Mouse (Mus musculus): ENCODE measurements at regions not wholly inside any gene's neighbourhood (a gene's known extent, or its start where the extent isn't known, plus 50 kb on each side); places are given as distances from the start of the nearest gene placed in this dataset.

GRCm38 (mm10) chr6:66012675-66013074 is 60.3 kb downstream of the 4930544G11Rik start:
- DNase-seq (ENCODE audit: low spot score in 2 of 2) = no peak

- DNase-seq (ENCODE audit: low spot score in 2 of 2) = no peak
Measured at GRCm38 (mm10) chr6:66023531-66023930, 71.1 kb downstream of the 4930544G11Rik start.

- DNase-seq (ENCODE audit: low spot score in 2 of 2) = no peak
Measured at GRCm38 (mm10) chr6:66036789-66037188, 84.4 kb downstream of the 4930544G11Rik start.

GRCm38 (mm10) chr6:66051852-66052251 is 99.4 kb downstream of the 4930544G11Rik start:
- no peak for DNase-seq (ENCODE audit: low spot score in 2 of 2)

GRCm38 (mm10) chr6:66052386-66052785 is 100.0 kb downstream of the 4930544G11Rik start:
- no peak for DNase-seq (ENCODE audit: low spot score in 2 of 2)

GRCm38 (mm10) chr6:66053197-66053596 is 100.8 kb downstream of the 4930544G11Rik start:
- DNase-seq (ENCODE audit: low spot score in 2 of 2) = no peak

- DNase-seq (ENCODE audit: low spot score in 2 of 2) = no peak
Measured at GRCm38 (mm10) chr6:66068874-66069273, 116.5 kb downstream of the 4930544G11Rik start.

- no peak for DNase-seq (ENCODE audit: low spot score in 2 of 2)
Measured at GRCm38 (mm10) chr6:66077445-66077844, 125.0 kb downstream of the 4930544G11Rik start.

GRCm38 (mm10) chr6:66078769-66079168 is 126.4 kb downstream of the 4930544G11Rik start:
- no peak for DNase-seq (ENCODE audit: low spot score in 2 of 2)

GRCm38 (mm10) chr6:66101555-66102071 is 149.2 kb downstream of the 4930544G11Rik start:
- no peak for DNase-seq (ENCODE audit: low spot score in 2 of 2)

- DNase-seq (ENCODE audit: low spot score in 2 of 2) = no peak
Measured at GRCm38 (mm10) chr6:66114366-66114765, 162.0 kb downstream of the 4930544G11Rik start.

- DNase-seq (ENCODE audit: low spot score in 2 of 2) = no peak
Measured at GRCm38 (mm10) chr6:66121479-66122183, 169.2 kb downstream of the 4930544G11Rik start.

- no peak for DNase-seq (ENCODE audit: low spot score in 2 of 2)
Measured at GRCm38 (mm10) chr6:66124292-66124691, 171.9 kb downstream of the 4930544G11Rik start.

- DNase-seq (ENCODE audit: low spot score in 2 of 2) = no peak
Measured at GRCm38 (mm10) chr6:66151786-66152185, 199.4 kb downstream of the 4930544G11Rik start.

GRCm38 (mm10) chr6:66154831-66155230 is 202.4 kb downstream of the 4930544G11Rik start:
- no peak for DNase-seq (ENCODE audit: low spot score in 2 of 2)

GRCm38 (mm10) chr6:66160805-66161204 is 208.4 kb downstream of the 4930544G11Rik start:
- no peak for DNase-seq (ENCODE audit: low spot score in 2 of 2)

- no peak for DNase-seq (ENCODE audit: low spot score in 2 of 2)
Measured at GRCm38 (mm10) chr6:66168913-66169312, 216.5 kb downstream of the 4930544G11Rik start.

- no peak for DNase-seq (ENCODE audit: low spot score in 2 of 2)
Measured at GRCm38 (mm10) chr6:66197990-66198389, 245.6 kb downstream of the 4930544G11Rik start.

GRCm38 (mm10) chr6:66200136-66200790 is 247.9 kb downstream of the 4930544G11Rik start:
- no peak for DNase-seq (ENCODE audit: low spot score in 2 of 2)

GRCm38 (mm10) chr6:66206197-66206925 is 254.0 kb downstream of the 4930544G11Rik start:
- no peak for DNase-seq (ENCODE audit: low spot score in 2 of 2)

GRCm38 (mm10) chr6:66217543-66217942 is 265.1 kb downstream of the 4930544G11Rik start:
- no peak for DNase-seq (ENCODE audit: low spot score in 2 of 2)
